Mouse (Mus musculus): ENCODE data around the gene Tet3.

GRCm38 (mm10) chr6:83356569-83357138, 102.2 kb downstream of the Tet3 start:
- no peak for TF ChIP-seq POLR2A (IDR thresholded peaks at IDR 0.05; ENCODE audit: low read depth, low read length)
- peak; percentile 82 for TF ChIP-seq CTCF (IDR thresholded peaks at IDR 0.05; ENCODE audit: borderline replicate concordance, insufficient read depth, low read length)
